Mouse (Mus musculus): ENCODE results near the gene Mroh2b. TPM values are rescaled to one million over a fixed set of nuclear protein-coding genes. Genes with fewer than 3 reads are reported as not detected.

The Mroh2b gene
- polyA plus RNA-seq (2015; fragmentation: Nextera tagmentation; extraction: Ambion mirVana), result not detected in 2 replicates

DNA sequence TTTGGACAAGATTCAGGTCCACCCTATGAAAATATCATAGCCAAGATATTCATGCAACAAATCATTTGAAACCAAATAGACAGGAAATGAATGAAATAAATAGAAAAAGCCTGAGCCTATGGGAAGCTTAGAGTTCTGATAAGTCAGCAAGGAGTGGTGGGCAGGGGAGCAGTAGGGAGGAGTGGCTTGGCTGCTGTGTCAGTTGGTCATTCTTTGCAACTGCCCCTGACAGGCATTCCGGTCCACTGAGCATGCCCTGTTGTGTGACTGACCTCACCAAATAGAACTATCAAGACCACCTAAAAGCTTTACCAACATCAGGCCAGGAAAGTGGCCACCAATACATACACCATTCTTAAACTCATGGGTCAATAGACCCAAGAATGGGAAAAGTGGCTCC lies at the start of gene Mroh2b:
Gene Mroh2b (plus strand): TSS at position 301 of the 400 bp plus-strand sequence.
- Histone ChIP-seq H3K27me3 (no peaks in the 10 kb centered on the region), H3K9ac (no peak within 1 kb of the TSS), H3K4me3 (no peak within 1 kb of the TSS), H3K36me3 (no peaks in the 10 kb centered on the region), H3K4me2 (replicated peaks) (no peak within 1 kb of the TSS), H3K27ac (no peak within 1 kb of the TSS), H3K4me1 (no peaks in the 10 kb centered on the region), H3K9me3 (no peaks in the 10 kb centered on the region)
- WGBS, result 95% methylated on average over 1 of the region's 1 CpGs
- ATAC-seq (ENCODE audit: low FRiP score, low read depth), result no peak

- H3K4me3 ChIP-seq, result no peak overlapping the region
- no peak overlapping the region for H3K4me2 ChIP-seq (replicated peaks)
- no peak overlapping the region for H3K27ac ChIP-seq
- no peaks in the 10 kb centered on the region for H3K9me3 ChIP-seq
- H3K9ac ChIP-seq, result no peak overlapping the region
- no peak for ATAC-seq (ENCODE audit: low FRiP score, low read depth)
- no peaks in the 10 kb centered on the region for H3K36me3 ChIP-seq
- 81% methylated on average over 1 of the region's 1 CpGs for WGBS
- H3K27me3 ChIP-seq, result no peaks in the 10 kb centered on the region
- H3K4me1 ChIP-seq, result no peaks in the 10 kb centered on the region
Observed at GRCm38 (mm10) chr15:4850015-4850414, 48.5 kb upstream of the Mroh2b start.

DNA sequence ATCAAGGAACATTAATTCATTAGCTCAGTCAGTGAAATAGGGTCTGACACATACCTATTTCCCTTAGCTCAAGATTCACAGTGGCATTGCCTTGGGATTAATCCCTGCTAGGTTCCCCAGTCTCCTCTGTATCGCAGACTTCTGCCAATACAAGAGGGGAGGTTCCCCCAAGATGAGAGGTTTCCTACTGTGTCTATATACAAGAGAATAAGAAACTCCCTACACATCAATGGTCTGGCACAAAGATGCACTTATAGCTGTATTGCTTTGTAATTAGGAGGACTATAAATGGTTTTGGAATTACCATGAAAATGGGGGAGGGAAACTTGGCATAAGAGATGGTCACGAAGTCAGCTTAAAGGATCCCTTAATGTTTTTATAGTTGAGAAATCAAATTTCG lies 3.6 kb upstream of the Mroh2b start:
- Histone ChIP-seq H3K4me2 (replicated peaks) (no peak overlapping the region), H3K9ac (no peak overlapping the region), H3K9me3 (no peaks in the 10 kb centered on the region), H3K36me3 (no peaks in the 10 kb centered on the region), H3K4me3 (no peak overlapping the region), H3K27me3 (no peaks in the 10 kb centered on the region), H3K27ac (no peak overlapping the region), H3K4me1 (no peaks in the 10 kb centered on the region)
- ATAC-seq (ENCODE audit: low FRiP score, low read depth), result no peak
- WGBS, result 64% methylated on average over 3 of the region's 3 CpGs

DNA sequence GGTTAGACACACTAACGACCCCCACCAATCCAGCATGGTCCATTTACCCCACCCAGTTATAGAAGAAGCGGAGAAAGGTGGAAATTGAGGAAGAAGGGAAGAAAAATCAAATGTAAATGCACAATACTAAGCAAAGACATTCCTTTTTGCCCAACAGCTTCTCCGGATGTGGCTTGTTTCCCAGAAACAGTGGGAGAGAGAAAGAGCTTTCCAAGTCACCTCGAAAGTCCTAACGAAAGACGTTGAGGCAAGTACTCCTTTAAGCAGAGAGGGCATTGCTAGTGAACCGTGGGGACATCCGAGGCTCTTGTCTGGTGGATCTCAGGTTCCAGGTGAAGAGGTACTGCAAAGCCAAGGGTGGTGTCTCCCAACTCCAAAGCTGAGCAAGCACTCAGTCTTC lies 36.2 kb downstream of the Mroh2b start:
- H3K27ac ChIP-seq, result no peak overlapping the region
- no peaks in the 10 kb centered on the region for H3K36me3 ChIP-seq
- 0 out of 2 replicates have a peak overlapping the region, but pooled peaks have one; percentile 23 for H3K4me2 ChIP-seq (replicated peaks)
- no peak overlapping the region for H3K9ac ChIP-seq
- WGBS, result 77% methylated on average over 8 of the region's 8 CpGs
- H3K4me3 ChIP-seq, result no peak overlapping the region
- H3K4me1 ChIP-seq, result no peaks in the 10 kb centered on the region
- no peak for ATAC-seq (ENCODE audit: low FRiP score, low read depth)
- no peaks in the 10 kb centered on the region for H3K27me3 ChIP-seq
- no peaks in the 10 kb centered on the region for H3K9me3 ChIP-seq

- Histone ChIP-seq H3K27me3 (no peaks in the 10 kb centered on the region), H3K36me3 (no peaks in the 10 kb centered on the region), H3K4me2 (replicated peaks) (no peak overlapping the region), H3K9me3 (no peaks in the 10 kb centered on the region), H3K4me1 (no peaks in the 10 kb centered on the region), H3K4me3 (no peak overlapping the region), H3K9ac (no peak overlapping the region), H3K27ac (no peak overlapping the region)
- WGBS, result 88% methylated on average over 1 of the region's 1 CpGs
- ATAC-seq (ENCODE audit: low FRiP score, low read depth), result no peak
Observed at GRCm38 (mm10) chr15:4973355-4973754, 74.8 kb downstream of the Mroh2b start.

- Histone ChIP-seq H3K9ac (no peak overlapping the region), H3K36me3 (no peaks in the 10 kb centered on the region), H3K4me1 (no peaks in the 10 kb centered on the region), H3K4me3 (no peak overlapping the region), H3K27ac (no peak overlapping the region), H3K9me3 (no peaks in the 10 kb centered on the region), H3K4me2 (replicated peaks) (no peak overlapping the region), H3K27me3 (no peaks in the 10 kb centered on the region)
- WGBS, result 46% methylated on average over 2 of the region's 2 CpGs
- no peak for ATAC-seq (ENCODE audit: low FRiP score, low read depth)
Observed at GRCm38 (mm10) chr15:5002903-5003302, 104.4 kb downstream of the Mroh2b start.

GRCm38 (mm10) chr15:5003503-5004196 lies 105.1 kb downstream of the Mroh2b start:
- no peak for ATAC-seq (ENCODE audit: low FRiP score, low read depth)
- no peak overlapping the region for H3K27ac ChIP-seq

DNA sequence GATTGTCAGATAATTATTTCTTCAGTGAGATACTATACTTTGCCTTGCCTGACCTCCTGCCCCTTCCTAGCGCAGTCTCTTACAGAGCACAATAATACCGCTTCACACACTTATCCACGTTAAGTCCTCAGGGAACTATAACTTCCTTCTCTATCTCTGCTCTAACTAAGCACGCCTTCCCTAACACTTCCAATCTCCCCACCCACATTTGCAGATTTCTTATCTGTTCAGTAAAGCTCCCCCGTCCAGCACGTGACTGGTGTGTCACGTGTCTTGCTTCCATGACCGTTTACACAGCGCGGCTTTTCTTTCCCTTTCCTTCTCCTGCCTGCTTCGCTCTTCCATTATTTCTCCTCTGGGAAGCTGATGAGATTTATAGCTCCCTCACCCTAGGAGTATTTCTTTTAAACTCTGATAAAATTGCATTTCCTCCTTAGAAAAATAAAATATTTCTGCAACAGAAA lies 111.1 kb downstream of the Mroh2b start:
- ATAC-seq (ENCODE audit: low FRiP score, low read depth), result peak; percentile 51

More at GRCm38 (mm10) chr15:5003503-5004196, 105.1 kb downstream of the Mroh2b start:
- no peaks in the 10 kb centered on the region for H3K27me3 ChIP-seq
- no peaks in the 10 kb centered on the region for H3K4me1 ChIP-seq
- no peaks in the 10 kb centered on the region for H3K9me3 ChIP-seq
- H3K9ac ChIP-seq, result no peak overlapping the region
- no peak overlapping the region for H3K4me2 ChIP-seq (replicated peaks)
- WGBS, result 79% methylated on average over 6 of the region's 6 CpGs
- H3K4me3 ChIP-seq, result no peak overlapping the region
- H3K36me3 ChIP-seq, result no peaks in the 10 kb centered on the region

More for the DNA sequence above, 111.1 kb downstream of the Mroh2b start:
- Histone ChIP-seq H3K9me3 (no peaks in the 10 kb centered on the region), H3K27me3 (no peaks in the 10 kb centered on the region), H3K9ac (no peak overlapping the region), H3K27ac (no peak overlapping the region), H3K4me3 (no peak overlapping the region), H3K36me3 (no peaks in the 10 kb centered on the region), H3K4me2 (replicated peaks) (no peak overlapping the region), H3K4me1 (no peaks in the 10 kb centered on the region)
- 69% methylated on average over 11 of the region's 11 CpGs for WGBS

Other genes starting within 250 kb of the Mroh2b start
- gene C6, start 171.6 kb upstream of the Mroh2b start, polyA plus RNA-seq (2015; fragmentation: Nextera tagmentation; extraction: Ambion mirVana), result not detected in 2 replicates
- gene C7, start 165.0 kb downstream of the Mroh2b start, polyA plus RNA-seq (2015; fragmentation: Nextera tagmentation; extraction: Ambion mirVana), result 0.09 TPM in 1 of 2 replicates, not detected in the other
- gene Card6, start 209.8 kb downstream of the Mroh2b start, polyA plus RNA-seq (2015; fragmentation: Nextera tagmentation; extraction: Ambion mirVana), result 0.57 and 0.64 TPM in 2 replicates
- 562 and 563 TPM in 2 replicates for gene Rpl37, start 217.9 kb downstream of the Mroh2b start, polyA plus RNA-seq (2015; fragmentation: Nextera tagmentation; extraction: Ambion mirVana)
- gene Prkaa1, start 245.1 kb downstream of the Mroh2b start, polyA plus RNA-seq (2015; fragmentation: Nextera tagmentation; extraction: Ambion mirVana), result 15.2 and 16.8 TPM in 2 replicates